22 mouse cellular contexts compared by ENCODE assay signal in genomic region chr2:44930951-44931350, GRCm38 (mm10).
"Had no signal": no experiment of that assay in that cellular context is flagged by ENCODE, and none has a peak within 500 bp of the region (broad histone marks: within the 10 kb centered on the region; RNA-seq: fewer than 3 reads in every experiment).

No protein-coding gene starts in this region.

- H3K27me3 ChIP-seq: liver, embryonic 15.5 days; lung, embryonic 15.5 days; midbrain, embryonic 12.5 days; neural tube, embryonic 13.5 days; neural tube, embryonic 15.5 days had no signal

- H3K9me3 ChIP-seq: liver, embryonic 15.5 days; lung, embryonic 15.5 days; midbrain, embryonic 12.5 days; neural tube, embryonic 13.5 days; neural tube, embryonic 15.5 days had no signal

- DNase-seq: liver, postnatal 0 days; lung, adult 2 months; lung, postnatal 14 days; lung, postnatal 36 days; midbrain, embryonic 14.5 days; retina, postnatal 1 day; right cerebral cortex, adult 18-20 months; right cerebral cortex, postnatal 25 days; right cerebral cortex, postnatal 4 days; spleen, adult 18-20 months; thymus, adult 18-20 months; thymus, postnatal 25 days; thymus, postnatal 4 days had no signal

- H3K27ac ChIP-seq: liver, embryonic 15.5 days; lung, embryonic 15.5 days; macrophage; midbrain, embryonic 12.5 days; neural tube, embryonic 13.5 days; neural tube, embryonic 15.5 days had no signal

- H3K4me1 ChIP-seq: lung, embryonic 15.5 days had no signal

- ATAC-seq: liver, postnatal 0 days; lung, postnatal 0 days; midbrain, embryonic 16.5 days had no signal

- H3K4me3 ChIP-seq: liver, embryonic 15.5 days; lung, embryonic 15.5 days; midbrain, embryonic 12.5 days; myocyte; neural tube, embryonic 13.5 days; neural tube, embryonic 15.5 days had no signal

- H3K36me3 ChIP-seq: liver, embryonic 15.5 days; lung, embryonic 15.5 days; midbrain, embryonic 12.5 days; neural tube, embryonic 13.5 days; neural tube, embryonic 15.5 days had no signal

- H3K9ac ChIP-seq: liver, embryonic 15.5 days; liver, postnatal 0 days; lung, embryonic 15.5 days; midbrain, embryonic 12.5 days; neural tube, embryonic 13.5 days; neural tube, embryonic 15.5 days had no signal

- H3K4me2 ChIP-seq: liver, embryonic 15.5 days; lung, embryonic 15.5 days; midbrain, embryonic 12.5 days; neural tube, embryonic 13.5 days; neural tube, embryonic 15.5 days had no signal
